Mouse (Mus musculus) megakaryocyte, adult 5-6 weeks (primary cell): ENCODE data around the gene Arfrp1. TPM values are rescaled to one million over a fixed set of nuclear protein-coding genes. Genes with fewer than 3 reads are reported as not detected.

Experiments used
- ATAC-seq: 2 replicates; pipeline ENCODE4 v1.8.0; 2016; ENCODE audit warnings: mild to moderate bottlenecking, inconsistent platforms; ENCODE audit not compliant: poor library complexity, severe bottlenecking
- total RNA-seq, 2 experiments: library from RNA; stranded (forward) in 1 of 2; stranded (reverse) in 1 of 2; fragments of 153-499, 151-499 nt in 1 of 2; fragments of 221-1000, 200-1000 nt in 1 of 2; gene quantifications; 2 replicates each; pipeline versions ENCODE4 v1.2.3 to v1.2.4; 2015 to 2017

The Arfrp1 gene
- total RNA-seq (2015) (22.8 and 29.9 TPM in 2 replicates), total RNA-seq (2017) (37.2 and 43.3 TPM in 2 replicates)

GRCm38 (mm10) chr2:181364860-181365596 is at the start of gene Arfrp1, which contains the start of gene Zgpat:
TSS of gene Arfrp1 (minus strand) at chr2:181365404.
TSS of gene Zgpat (plus strand) at chr2:181364928.
- peak; percentile 93 for ATAC-seq

- ATAC-seq: no peak
These were observed 47.9 kb upstream of the Arfrp1 start for GRCm38 (mm10) chr2:181413141-181413540.

GRCm38 (mm10) chr2:181410760-181411473 is 45.7 kb upstream of the Arfrp1 start:
- ATAC-seq: peak; percentile 95

GRCm38 (mm10) chr2:181409643-181410042 is 44.4 kb upstream of the Arfrp1 start:
- peak; percentile 34; the same call in 1 of the 2 replicates for ATAC-seq

GRCm38 (mm10) chr2:181403722-181404121 is 38.5 kb upstream of the Arfrp1 start:
- ATAC-seq: no peak

- no peak for ATAC-seq
These were observed 36.3 kb upstream of the Arfrp1 start for GRCm38 (mm10) chr2:181401497-181401896.

GRCm38 (mm10) chr2:181397207-181397761 is 32.1 kb upstream of the Arfrp1 start:
- no peak for ATAC-seq

- ATAC-seq: no peak
These were observed 28.9 kb upstream of the Arfrp1 start for GRCm38 (mm10) chr2:181394086-181394485.

- ATAC-seq: peak; percentile 93
These were observed 27.5 kb upstream of the Arfrp1 start for GRCm38 (mm10) chr2:181392600-181393213.

GRCm38 (mm10) chr2:181391541-181391940 is 26.3 kb upstream of the Arfrp1 start:
- no peak for ATAC-seq

GRCm38 (mm10) chr2:181391022-181391421 is 25.8 kb upstream of the Arfrp1 start:
- ATAC-seq: no peak

- ATAC-seq: no peak
These were observed 25.1 kb upstream of the Arfrp1 start for GRCm38 (mm10) chr2:181390136-181390870.

GRCm38 (mm10) chr2:181386663-181387210 is 21.5 kb upstream of the Arfrp1 start:
- ATAC-seq: no peak

GRCm38 (mm10) chr2:181385885-181386284 is 20.7 kb upstream of the Arfrp1 start:
- ATAC-seq: no peak

- ATAC-seq: no peak
These were observed 19.8 kb upstream of the Arfrp1 start for GRCm38 (mm10) chr2:181384919-181385391.

- ATAC-seq: no peak
These were observed 19.3 kb upstream of the Arfrp1 start for GRCm38 (mm10) chr2:181384463-181384862.

- no peak for ATAC-seq
These were observed 16.6 kb upstream of the Arfrp1 start for GRCm38 (mm10) chr2:181381631-181382306.

GRCm38 (mm10) chr2:181381107-181381506 is 15.9 kb upstream of the Arfrp1 start:
- peak; percentile 88 for ATAC-seq

- ATAC-seq: no peak
These were observed 15.0 kb upstream of the Arfrp1 start for GRCm38 (mm10) chr2:181380251-181380650.

GRCm38 (mm10) chr2:181379778-181380177 is 14.6 kb upstream of the Arfrp1 start, which contains the start of gene Lime1:
TSS of gene Lime1 (plus strand) at chr2:181380078.
- ATAC-seq: no peak
